Mouse (Mus musculus): Measurements from ENCODE around the gene Kiss1r.

DNA sequence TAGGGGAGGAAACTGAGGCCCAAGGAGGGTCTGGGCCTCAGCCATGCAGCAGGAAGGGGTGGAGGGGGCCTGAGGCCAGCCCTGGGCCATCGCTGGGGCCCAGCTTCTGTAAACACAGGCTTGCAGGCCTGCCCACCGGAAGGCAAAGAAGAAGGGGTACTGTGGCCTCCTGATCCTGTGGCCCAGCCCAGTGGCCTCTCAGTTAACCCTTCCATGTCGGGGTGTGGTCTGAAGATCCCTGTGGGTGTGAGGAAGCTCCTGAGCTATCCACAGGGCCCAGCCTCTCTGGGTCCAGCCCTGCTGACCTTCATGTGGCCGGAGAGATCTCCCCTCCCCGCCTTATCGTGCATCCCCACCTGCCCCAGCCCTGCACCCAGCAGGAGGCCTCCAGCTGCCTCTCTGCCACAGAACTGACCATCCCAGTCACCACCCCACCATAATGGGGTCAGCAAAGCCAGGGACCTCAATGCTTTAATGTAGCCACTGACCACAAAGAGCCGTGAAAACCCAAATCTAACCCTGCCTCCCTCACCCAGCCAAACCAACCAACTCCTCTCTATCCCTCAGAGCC is 30.1 kb downstream of the Kiss1r start:
- TF ChIP-seq CTCF (IDR thresholded peaks at IDR 0.05; ENCODE audit: insufficient read depth, low read depth, low read length) (no peak), POLR2A (IDR thresholded peaks at IDR 0.05; ENCODE audit: insufficient read depth, low read depth, low read length) (no peak)
